9 mouse cellular contexts compared by ENCODE assay signal in genomic region chr1:87273514-87273942, GRCm38 (mm10). TPM values are rescaled to one million over a fixed set of nuclear protein-coding genes. Genes with fewer than 3 reads are reported as not detected.
DNase-seq lines count a peak whose midpoint lies in the region; ATAC-seq and TF ChIP-seq lines count a peak whose summit lies in the region.
"Had no signal": no experiment of that assay in that cellular context is flagged by ENCODE, and none has a peak within 500 bp of the region (broad histone marks: within the 10 kb centered on the region; RNA-seq: fewer than 3 reads in every experiment).

No protein-coding gene starts in this region.

- no peak overlapping the region for H3K4me3 ChIP-seq in liver, embryonic 12.5 days
- H3K4me3 ChIP-seq: limb, embryonic 13.5 days had no signal

- no peaks in the 10 kb centered on the region for H3K27me3 ChIP-seq in Patski
- peaks cover 50% of the 10 kb centered on the region for H3K27me3 ChIP-seq in liver, embryonic 12.5 days (replicated peaks)

- no peak overlapping the region for H3K9ac ChIP-seq in liver, embryonic 12.5 days
- H3K9ac ChIP-seq: limb, embryonic 13.5 days had no signal

- H3K4me2 ChIP-seq in liver, embryonic 12.5 days, result no peak overlapping the region
- H3K4me2 ChIP-seq: limb, embryonic 13.5 days had no signal

- 60% methylated on average over 3 of the region's 3 CpGs for WGBS in liver, embryonic 12.5 days (ENCODE audit: insufficient replicate concordance)

- H3K4me1 ChIP-seq in liver, embryonic 12.5 days, result no peaks in the 10 kb centered on the region

- CTCF ChIA-PET in Patski (lab: Charles Lee), result no interaction called here

- no peaks in the 10 kb centered on the region for H3K36me3 ChIP-seq in liver, embryonic 12.5 days
- H3K36me3 ChIP-seq: limb, embryonic 13.5 days had no signal

- no peak for TF ChIP-seq CTCF in Patski (IDR thresholded peaks at IDR 0.05)

- DNase-seq in kidney, adult 9 months, result peak; percentile 41
- DNase-seq in kidney, postnatal 14 days, result no peak
- no peak for DNase-seq in Patski (ENCODE audit: low read depth, low spot score)
- peak; percentile 68 for DNase-seq in cerebellum, adult 11-12 months
- peak; percentile 49 to 65 for DNase-seq in heart, postnatal 10 days
- DNase-seq in B cell, adult 2 months, result no peak
- DNase-seq in spleen, postnatal 4 days (ENCODE audit: low spot score in 2 of 2), result no peak

- intact Hi-C loops in heart, postnatal 10 days (cut with DNase I), result no loop called here

- POLR2A ChIA-PET in Patski (lab: Charles Lee), result no interaction called here

- in situ Hi-C loops in Patski (cut with MboI; ENCODE audit: low pct_unique_long_range_greater_than_20kb), result no loop called here

- ATAC-seq in Patski, result peak; percentile 36
- no peak for ATAC-seq in liver, embryonic 12.5 days

- no peak overlapping the region for H3K27ac ChIP-seq in liver, embryonic 12.5 days
- H3K27ac ChIP-seq: limb, embryonic 13.5 days had no signal

- H3K9me3 ChIP-seq in liver, embryonic 12.5 days (replicated peaks), result no peaks in the 10 kb centered on the region
- H3K9me3 ChIP-seq: limb, embryonic 13.5 days had no signal

RNA-seq across cellular contexts. Expression of gene Efhd1, which starts 9.4 kb away (rescaled TPM):
- 26.0 TPM for polyA plus RNA-seq in Patski (2021)
- total RNA-seq in heart, postnatal 10 days (2021), result 1 to 10 TPM; 6.4 to 6.8 TPM
- polyA plus RNA-seq in liver, embryonic 12.5 days (2016; fragmentation: Nextera tagmentation; extraction: Ambion mirVana), result not detected in 2 replicates

RNA-seq across cellular contexts. Expression of gene Gigyf2, which starts 53.3 kb away (rescaled TPM):
- 107 TPM for polyA plus RNA-seq in Patski (2021)
- total RNA-seq in heart, postnatal 10 days (2021), result 10 to 100 TPM; 46.6 to 53.5 TPM
- 25.4 and 27.8 TPM in 2 replicates for polyA plus RNA-seq in liver, embryonic 12.5 days (2016; fragmentation: Nextera tagmentation; extraction: Ambion mirVana)

RNA-seq across cellular contexts. Expression of gene Eif4e2, which starts 59.8 kb away (rescaled TPM):
- polyA plus RNA-seq in Patski (2021), result 136 TPM
- total RNA-seq in heart, postnatal 10 days (2021), result 10 to 100 TPM; 63.7 to 66.8 TPM
- polyA plus RNA-seq in liver, embryonic 12.5 days (2016; fragmentation: Nextera tagmentation; extraction: Ambion mirVana), result 114 and 117 TPM in 2 replicates

Comparison
In these comparisons a context has a peak if more than half of its experiments do, and no peak if none do; other contexts are left out.
1. DNase-seq: peak in kidney, adult 9 months (single experiment), cerebellum, adult 11-12 months (single experiment) and heart, postnatal 10 days (2 of 2); none in kidney, postnatal 14 days (single experiment), Patski (single experiment), B cell, adult 2 months (0 of 2) and spleen, postnatal 4 days (0 of 2).
2. RNA of gene Efhd1, which starts 9.4 kb away (polyA plus RNA-seq): 26.0 TPM in Patski (single experiment); not detected in liver, embryonic 12.5 days; every median in the first group is over 10 times any median in the second.